Mouse (Mus musculus): ENCODE measurements around the gene Itpka. TPM values are rescaled to one million over a fixed set of nuclear protein-coding genes. Genes with fewer than 3 reads are reported as not detected.
A peak's percentile ranks its signal among the peaks of the same experiment; 100 is the strongest.

Itpka gene
- polyA plus RNA-seq, 1 experiment from 2014 or later = 2.0 TPM

- Histone ChIP-seq H3K4me1 (peaks cover 45% of the 10 kb centered on the region), H3K27ac (replicated peaks) (peak overlapping the region; percentile 61), H3K9ac (peak overlapping the region; percentile 74), H3K36me3 (peaks cover 5% of the 10 kb centered on the region), H3K4me2 (replicated peaks) (peak overlapping the region; percentile 92), H3K27me3 (peaks cover 18% of the 10 kb centered on the region), H3K9me3 (replicated peaks) (no peaks in the 10 kb centered on the region), H3K4me3 (replicated peaks) (peak overlapping the region; percentile 75)
- WGBS = under 1% methylated on average over 64 of the region's 89 CpGs
- peak; percentile 73 for ATAC-seq (ENCODE audit: insufficient number of reproducible peaks, low FRiP score, low TSS enrichment, low read depth)
These were observed 57.2 kb downstream of the Itpka start for GRCm38 (mm10) chr2:119799181-119799960.

- Histone ChIP-seq H3K27me3 (peaks cover 18% of the 10 kb centered on the region), H3K27ac (replicated peaks) (peak overlapping the region; percentile 61), H3K36me3 (peaks cover 6% of the 10 kb centered on the region), H3K9ac (peak overlapping the region; percentile 74), H3K4me3 (replicated peaks) (peak overlapping the region; percentile 75), H3K9me3 (replicated peaks) (no peaks in the 10 kb centered on the region), H3K4me2 (replicated peaks) (peak overlapping the region; percentile 92), H3K4me1 (peaks cover 51% of the 10 kb centered on the region)
- under 1% methylated on average over 27 of the region's 27 CpGs for WGBS
- ATAC-seq (ENCODE audit: insufficient number of reproducible peaks, low FRiP score, low TSS enrichment, low read depth) = peak; percentile 54; the same call in 1 of the 2 replicates
These were observed 57.9 kb downstream of the Itpka start for GRCm38 (mm10) chr2:119799961-119800550.

Other genes starting within 250 kb of the Itpka start
- 0.29 and 0.43 TPM in 2 replicates for gene Exd1, start 194.7 kb upstream of the Itpka start, polyA plus RNA-seq (2015; fragmentation: Nextera tagmentation; extraction: Ambion mirVana)
- gene Chp1, start 194.6 kb upstream of the Itpka start, polyA plus RNA-seq (2015; fragmentation: Nextera tagmentation; extraction: Ambion mirVana) = 69.3 and 70.3 TPM in 2 replicates
- 57.3 and 60.0 TPM in 2 replicates for gene Nusap1, start 124.0 kb upstream of the Itpka start, polyA plus RNA-seq (2015; fragmentation: Nextera tagmentation; extraction: Ambion mirVana)
- 17.3 and 18.3 TPM in 2 replicates for gene Oip5, start 123.9 kb upstream of the Itpka start, polyA plus RNA-seq (2015; fragmentation: Nextera tagmentation; extraction: Ambion mirVana)
- 43.7 and 44.1 TPM in 2 replicates for gene Ndufaf1, start 79.5 kb upstream of the Itpka start, polyA plus RNA-seq (2015; fragmentation: Nextera tagmentation; extraction: Ambion mirVana)
- 42.0 and 45.5 TPM in 2 replicates for gene Rtf1, start 67.3 kb upstream of the Itpka start, polyA plus RNA-seq (2015; fragmentation: Nextera tagmentation; extraction: Ambion mirVana)
- gene Ltk, start 18.1 kb downstream of the Itpka start, polyA plus RNA-seq (2015; fragmentation: Nextera tagmentation; extraction: Ambion mirVana) = 0.24 and 0.49 TPM in 2 replicates
- gene Rpap1, start 45.2 kb downstream of the Itpka start, polyA plus RNA-seq (2015; fragmentation: Nextera tagmentation; extraction: Ambion mirVana) = 24.5 and 25.8 TPM in 2 replicates
- gene Tyro3, start 55.4 kb downstream of the Itpka start, polyA plus RNA-seq (2015; fragmentation: Nextera tagmentation; extraction: Ambion mirVana) = 31.2 and 31.8 TPM in 2 replicates
- 29.9 and 30.9 TPM in 2 replicates for gene Mga, start 154.9 kb downstream of the Itpka start, polyA plus RNA-seq (2015; fragmentation: Nextera tagmentation; extraction: Ambion mirVana)
- 5.2 TPM in 2 replicates for gene Mapkbp1, start 230.4 kb downstream of the Itpka start, polyA plus RNA-seq (2015; fragmentation: Nextera tagmentation; extraction: Ambion mirVana)

Measured in embryonic facial prominence, embryonic 15.5 days (tissue).